Mouse (Mus musculus): ENCODE measurements around the gene Rfc5.
"Not testable (repeated sequence)": the region's sequence is repeated elsewhere in the genome, so short reads cannot be mapped to it uniquely, and the experiment has no call there.

The Rfc5 gene

DNA sequence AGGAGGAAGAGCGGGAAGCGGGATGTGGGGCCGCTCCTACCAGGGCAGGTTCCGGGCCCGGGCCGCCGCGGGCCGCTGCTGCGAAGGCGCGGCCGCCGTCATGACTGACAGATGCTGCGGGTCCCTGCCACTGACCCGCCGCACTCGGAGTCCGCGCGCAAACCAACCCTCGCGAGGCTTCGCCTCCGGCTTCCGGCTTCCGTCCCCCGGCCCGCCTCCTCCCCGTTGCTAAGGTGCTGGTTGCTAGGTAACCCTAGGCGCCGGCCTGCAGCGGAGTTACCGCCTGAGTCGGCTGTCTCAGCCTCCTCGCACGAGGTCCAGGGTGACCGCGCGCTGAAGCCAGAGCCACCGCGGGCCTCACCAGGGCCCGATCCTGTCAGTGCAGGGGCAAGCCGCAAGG, at the start of gene Rfc5:
Gene Rfc5 (minus strand): TSS at position 171 of the 400 bp plus-strand sequence.
- in situ Hi-C loops (cut with MboI; ENCODE audit: low pct_unique_long_range_greater_than_20kb in 1 of 2, low sequenced_read_pairs in 2 of 2, unreplicated experiment in 1 of 2) = no loop called here

- in situ Hi-C loops (cut with MboI; ENCODE audit: low pct_unique_long_range_greater_than_20kb in 1 of 2, low sequenced_read_pairs in 2 of 2, unreplicated experiment in 1 of 2) = not testable (repeated sequence)
Observed at GRCm38 (mm10) chr5:117433501-117433900, 44.7 kb upstream of the Rfc5 start.

DNA sequence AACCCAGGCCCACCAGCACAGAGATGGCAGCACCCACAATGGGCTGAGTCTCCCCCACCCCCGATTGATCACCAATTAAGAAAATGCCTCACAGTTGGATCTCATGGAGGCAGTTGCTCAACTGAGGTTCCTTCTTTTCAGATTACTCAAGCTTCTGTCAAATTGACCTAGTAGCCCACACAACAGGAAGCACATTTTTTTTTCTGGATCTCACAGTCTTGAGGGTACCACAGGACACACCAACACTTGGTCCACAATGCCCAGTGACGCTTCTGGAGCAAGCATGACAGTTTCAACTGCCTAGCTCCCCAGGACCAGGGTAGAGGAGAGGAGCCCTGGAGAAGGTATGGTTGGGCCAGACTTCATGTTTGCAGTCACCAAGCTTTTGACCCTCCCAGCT, 28.6 kb upstream of the Rfc5 start:
- in situ Hi-C loops (cut with MboI; ENCODE audit: low pct_unique_long_range_greater_than_20kb in 1 of 2, low sequenced_read_pairs in 2 of 2, unreplicated experiment in 1 of 2) = no loop called here

- in situ Hi-C loops (cut with MboI; ENCODE audit: low pct_unique_long_range_greater_than_20kb in 1 of 2, low sequenced_read_pairs in 2 of 2, unreplicated experiment in 1 of 2) = no loop called here
Observed at GRCm38 (mm10) chr5:117415011-117415912, 26.4 kb upstream of the Rfc5 start.

DNA sequence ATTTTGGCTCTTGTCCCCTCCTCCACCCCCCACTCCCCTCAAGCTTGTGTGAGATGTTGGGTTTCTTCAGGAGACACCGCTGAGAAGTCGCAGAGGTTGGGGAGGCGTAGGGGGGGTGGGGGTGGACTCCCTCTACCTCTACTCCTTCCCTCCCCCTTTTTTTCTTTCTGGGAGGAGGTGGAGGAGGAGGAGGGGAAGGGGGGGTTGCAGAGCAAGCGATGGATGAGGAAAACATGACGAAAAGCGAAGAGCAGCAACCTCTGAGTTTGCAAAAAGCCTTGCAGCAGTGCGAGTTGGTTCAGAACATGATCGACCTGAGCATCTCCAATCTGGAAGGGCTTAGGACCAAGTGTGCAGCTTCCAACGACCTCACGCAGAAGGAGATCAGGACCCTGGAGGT, 25.8 kb upstream of the Rfc5 start:
- in situ Hi-C loops (cut with MboI; ENCODE audit: low pct_unique_long_range_greater_than_20kb in 1 of 2, low sequenced_read_pairs in 2 of 2, unreplicated experiment in 1 of 2) = no loop called here

DNA sequence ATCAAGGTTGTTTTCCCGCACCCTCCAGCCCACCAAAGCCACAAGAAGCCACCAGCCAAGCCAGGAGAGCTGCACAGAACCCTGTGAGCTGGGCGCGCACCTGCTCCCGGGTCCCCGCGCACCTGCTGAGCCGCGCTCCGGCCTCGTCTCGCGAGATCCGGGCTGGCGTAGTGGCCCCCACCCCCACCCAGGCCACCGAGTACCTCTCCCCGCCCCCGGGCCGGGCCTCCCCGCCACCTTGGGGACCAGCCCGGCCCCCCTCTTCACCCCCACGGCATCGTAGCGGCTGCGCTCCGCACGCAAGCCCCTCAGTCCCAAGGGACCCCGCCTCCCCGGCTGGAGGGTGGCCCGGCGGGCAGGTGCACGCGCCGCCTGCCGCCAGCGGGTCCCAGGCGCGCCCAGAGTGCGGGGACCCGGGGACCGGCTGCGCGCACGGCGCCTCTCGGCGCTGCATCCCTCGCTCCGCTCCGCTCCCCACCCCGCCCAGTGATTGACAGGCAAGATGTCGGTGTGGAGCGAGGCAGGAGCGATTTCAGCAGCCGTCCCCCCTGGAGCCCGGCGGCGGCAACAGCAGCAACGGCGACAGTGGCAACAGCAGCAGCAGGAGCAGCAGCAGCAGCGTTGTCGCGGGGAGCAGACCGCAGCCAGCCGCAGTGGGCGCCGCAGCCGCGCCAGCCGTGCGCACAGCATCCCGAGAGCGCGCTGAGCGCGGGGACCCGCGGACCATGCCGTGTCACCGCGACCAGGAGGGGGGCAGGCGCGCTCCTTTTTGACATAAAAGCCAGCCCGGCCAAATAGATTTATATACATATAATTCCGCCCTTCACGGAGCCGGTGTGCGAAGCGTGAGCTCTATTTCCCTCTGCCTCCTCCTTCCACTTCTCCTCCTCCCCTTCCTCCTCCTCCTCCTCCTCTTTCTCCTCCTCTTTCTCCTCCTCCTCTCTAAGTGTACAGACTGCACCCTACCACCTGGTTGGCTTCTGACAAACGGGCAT, 25.0 kb upstream of the Rfc5 start, which contains the start of gene Ksr2:
Gene Ksr2 (plus strand): TSS at position 494 of the 995 bp plus-strand sequence.
- in situ Hi-C loops (cut with MboI; ENCODE audit: low pct_unique_long_range_greater_than_20kb in 1 of 2, low sequenced_read_pairs in 2 of 2, unreplicated experiment in 1 of 2) = no loop called here

GRCm38 (mm10) chr5:117409369-117409768, 20.5 kb upstream of the Rfc5 start:
- in situ Hi-C loops (cut with MboI; ENCODE audit: low pct_unique_long_range_greater_than_20kb in 1 of 2, low sequenced_read_pairs in 2 of 2, unreplicated experiment in 1 of 2) = loop anchor here (5.0 to 10.0 kb wide), 2 partner anchors 95 to 102 kb away; partner anchors contain the start of gene Vsig10 (in 1 of the 2)

DNA sequence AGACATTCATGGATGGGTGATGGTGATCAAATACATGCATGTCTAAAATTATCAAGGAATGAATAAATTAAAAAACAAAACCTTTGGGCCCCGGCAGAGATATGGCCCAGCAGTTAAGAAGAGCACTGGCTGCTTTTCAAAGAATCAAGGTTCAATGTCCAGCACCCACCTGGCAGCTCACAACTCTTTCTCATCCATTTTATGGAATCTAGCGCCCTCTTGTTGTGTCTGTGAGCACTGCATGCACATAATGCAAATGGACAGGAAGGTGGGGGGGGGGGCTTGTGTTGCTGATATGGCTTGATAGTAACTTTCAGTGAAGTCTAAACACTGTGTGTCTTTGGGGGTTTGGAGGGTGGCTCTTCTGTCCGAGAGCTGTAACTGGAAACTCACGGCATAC, 19.4 kb upstream of the Rfc5 start:
- in situ Hi-C loops (cut with MboI; ENCODE audit: low pct_unique_long_range_greater_than_20kb in 1 of 2, low sequenced_read_pairs in 2 of 2, unreplicated experiment in 1 of 2) = loop anchor here (5.0 to 10.0 kb wide), 2 partner anchors 93 to 101 kb away; partner anchors contain the start of gene Vsig10 (in 1 of the 2)

GRCm38 (mm10) chr5:117404671-117405070, 15.8 kb upstream of the Rfc5 start:
- in situ Hi-C loops (cut with MboI; ENCODE audit: low pct_unique_long_range_greater_than_20kb in 1 of 2, low sequenced_read_pairs in 2 of 2, unreplicated experiment in 1 of 2) = loop anchor here (5.0 to 10.0 kb wide), 2 partner anchors 90 to 97 kb away; partner anchors contain the start of gene Vsig10 (in 1 of the 2)

DNA sequence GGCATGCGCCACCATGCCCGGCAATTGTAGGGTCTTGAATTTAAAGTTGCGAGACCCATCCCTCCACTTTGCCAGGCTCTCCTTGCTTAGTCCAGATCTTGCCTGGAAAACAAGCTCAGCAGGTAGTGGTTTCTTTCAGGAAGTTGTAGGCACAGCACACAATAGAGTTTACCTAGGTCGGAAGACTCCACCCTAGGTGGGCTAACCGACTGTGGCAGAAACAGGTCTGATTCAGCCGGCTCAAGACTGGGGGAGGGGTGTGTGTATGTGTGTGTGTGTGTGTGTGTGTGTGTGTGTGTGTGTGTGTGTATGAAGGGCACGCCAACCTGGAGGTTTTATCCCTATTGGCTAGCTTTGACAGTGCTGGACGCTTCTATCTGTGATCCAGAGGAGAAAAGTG, 14.8 kb upstream of the Rfc5 start:
- in situ Hi-C loops (cut with MboI; ENCODE audit: low pct_unique_long_range_greater_than_20kb in 1 of 2, low sequenced_read_pairs in 2 of 2, unreplicated experiment in 1 of 2) = loop anchor here in 1 of 2 experiments (10.0 kb wide), 1 partner anchor 89 kb away; the partner anchor contains the start of gene Vsig10

DNA sequence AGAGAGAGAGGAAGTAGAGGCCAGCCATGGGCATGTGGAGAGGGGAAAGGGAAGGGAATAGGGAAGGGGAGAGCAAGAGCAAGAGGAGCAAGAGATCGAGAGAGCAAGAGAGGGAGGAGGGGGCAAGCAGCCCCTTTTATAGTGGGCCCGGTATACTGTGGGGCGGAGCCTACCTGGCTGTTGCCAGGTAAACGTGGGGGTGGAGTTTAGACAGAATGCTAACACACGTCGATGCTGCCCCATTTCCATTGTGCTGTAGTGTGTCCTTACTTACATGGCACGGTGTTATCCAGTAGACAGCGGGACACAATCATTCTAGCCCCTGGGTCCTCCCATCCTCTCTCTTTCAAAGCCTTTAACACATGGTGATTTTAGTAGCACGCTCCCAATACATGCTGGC, 10.4 kb upstream of the Rfc5 start:
- in situ Hi-C loops (cut with MboI; ENCODE audit: low pct_unique_long_range_greater_than_20kb in 1 of 2, low sequenced_read_pairs in 2 of 2, unreplicated experiment in 1 of 2) = no loop called here

DNA sequence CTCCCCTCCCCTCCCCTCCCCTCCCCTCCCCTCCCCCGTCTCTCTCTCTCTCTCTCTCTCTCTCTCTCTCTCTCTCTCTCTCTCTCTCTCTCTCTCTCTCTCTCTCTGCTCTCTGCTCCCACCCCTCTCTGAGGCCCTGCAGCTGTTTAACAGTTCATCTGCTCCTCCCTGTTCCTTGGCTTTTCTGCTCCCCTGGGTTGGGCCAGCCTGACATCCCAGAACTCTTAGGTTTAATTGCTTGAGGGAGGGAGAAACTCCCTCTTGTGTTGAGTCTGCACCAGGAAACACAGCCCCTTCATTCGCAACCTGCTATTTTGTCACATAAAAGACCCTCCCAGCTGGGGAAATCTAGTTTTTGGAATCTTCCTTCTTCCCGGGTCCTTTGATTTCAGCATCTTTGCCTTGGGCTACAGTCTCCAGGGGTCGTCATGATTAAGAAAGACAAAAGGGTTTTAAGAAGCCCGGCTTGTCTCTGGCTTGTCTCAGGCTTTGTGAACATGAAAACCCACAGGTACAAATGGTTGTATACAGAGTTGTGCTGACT, 9.2 kb upstream of the Rfc5 start:
- in situ Hi-C loops (cut with MboI; ENCODE audit: low pct_unique_long_range_greater_than_20kb in 1 of 2, low sequenced_read_pairs in 2 of 2, unreplicated experiment in 1 of 2) = no loop called here

DNA sequence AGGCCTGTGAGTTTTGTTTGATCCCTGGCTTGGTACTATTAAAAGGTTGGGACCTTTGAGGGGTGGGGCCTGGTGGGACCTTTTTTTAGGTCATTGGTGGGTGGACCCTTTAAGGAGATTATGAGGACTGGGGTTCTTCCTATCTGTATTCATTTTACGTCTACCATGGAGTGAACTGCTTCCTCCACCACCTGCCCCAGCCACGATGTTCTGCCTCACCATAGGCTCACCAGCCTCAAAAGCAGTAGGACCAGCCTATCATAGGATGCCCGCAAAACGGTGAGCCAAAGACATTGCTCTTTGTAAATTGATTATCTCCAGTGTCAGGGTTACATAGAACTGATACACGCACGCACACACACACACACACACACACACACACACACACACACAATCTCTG, 8.5 kb upstream of the Rfc5 start:
- in situ Hi-C loops (cut with MboI; ENCODE audit: low pct_unique_long_range_greater_than_20kb in 1 of 2, low sequenced_read_pairs in 2 of 2, unreplicated experiment in 1 of 2) = no loop called here

DNA sequence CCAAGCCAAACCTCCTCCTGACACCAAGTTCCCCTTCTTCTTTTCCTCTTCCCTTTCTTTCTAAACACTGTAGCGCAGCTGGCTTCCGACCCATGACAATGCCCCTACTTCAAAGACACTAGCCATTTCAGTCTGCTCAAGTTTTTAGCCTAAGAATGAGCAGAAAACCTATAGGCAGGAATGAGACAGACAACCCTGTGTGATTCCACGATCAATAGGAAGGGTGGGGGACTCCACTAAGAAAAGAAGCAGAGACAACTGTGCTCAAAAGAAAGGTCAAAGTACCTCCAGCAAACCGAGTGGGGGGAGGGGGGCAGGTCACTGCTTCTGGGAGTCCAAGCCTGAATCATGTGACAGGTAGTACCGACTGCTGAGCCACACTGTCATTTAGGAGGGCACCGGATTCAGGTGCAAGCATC, 7.8 kb upstream of the Rfc5 start:
- in situ Hi-C loops (cut with MboI; ENCODE audit: low pct_unique_long_range_greater_than_20kb in 1 of 2, low sequenced_read_pairs in 2 of 2, unreplicated experiment in 1 of 2) = no loop called here

- in situ Hi-C loops (cut with MboI; ENCODE audit: low pct_unique_long_range_greater_than_20kb in 1 of 2, low sequenced_read_pairs in 2 of 2, unreplicated experiment in 1 of 2) = no loop called here
Observed at GRCm38 (mm10) chr5:117395834-117396233, 7.0 kb upstream of the Rfc5 start.

GRCm38 (mm10) chr5:117390895-117391294, 2.0 kb upstream of the Rfc5 start:
- in situ Hi-C loops (cut with MboI; ENCODE audit: low pct_unique_long_range_greater_than_20kb in 1 of 2, low sequenced_read_pairs in 2 of 2, unreplicated experiment in 1 of 2) = no loop called here

DNA sequence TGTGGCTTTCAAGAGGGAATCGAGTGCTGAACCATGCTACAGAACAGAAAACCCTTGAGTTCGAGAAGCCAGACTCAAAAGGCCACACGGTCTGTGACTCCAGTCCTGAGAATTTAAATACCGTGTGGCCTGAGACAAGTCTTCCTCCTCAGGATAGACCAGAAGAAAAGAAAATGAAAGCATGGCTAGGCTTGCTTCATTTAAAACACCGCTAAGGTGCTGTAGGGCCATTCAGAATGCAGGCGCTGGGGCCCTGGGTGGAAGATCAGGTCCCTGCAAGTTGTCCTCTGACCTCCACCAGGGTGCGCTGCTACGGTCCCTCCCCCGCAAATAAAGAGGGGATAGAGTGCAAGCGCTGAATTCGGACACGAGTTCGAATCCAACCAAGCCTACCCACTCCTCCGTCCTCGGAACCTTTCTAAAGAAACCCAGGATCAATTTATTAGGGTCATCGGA, 523 bp downstream of the Rfc5 start:
- in situ Hi-C loops (cut with MboI; ENCODE audit: low pct_unique_long_range_greater_than_20kb in 1 of 2, low sequenced_read_pairs in 2 of 2, unreplicated experiment in 1 of 2) = no loop called here

- in situ Hi-C loops (cut with MboI; ENCODE audit: low pct_unique_long_range_greater_than_20kb in 1 of 2, low sequenced_read_pairs in 2 of 2, unreplicated experiment in 1 of 2) = no loop called here
Observed at GRCm38 (mm10) chr5:117383198-117383597, 5.6 kb downstream of the Rfc5 start.

Measured in mouse embryonic stem cell (cell line).